7 mouse cellular contexts compared by ENCODE assay signal in the genomic region with DNA sequence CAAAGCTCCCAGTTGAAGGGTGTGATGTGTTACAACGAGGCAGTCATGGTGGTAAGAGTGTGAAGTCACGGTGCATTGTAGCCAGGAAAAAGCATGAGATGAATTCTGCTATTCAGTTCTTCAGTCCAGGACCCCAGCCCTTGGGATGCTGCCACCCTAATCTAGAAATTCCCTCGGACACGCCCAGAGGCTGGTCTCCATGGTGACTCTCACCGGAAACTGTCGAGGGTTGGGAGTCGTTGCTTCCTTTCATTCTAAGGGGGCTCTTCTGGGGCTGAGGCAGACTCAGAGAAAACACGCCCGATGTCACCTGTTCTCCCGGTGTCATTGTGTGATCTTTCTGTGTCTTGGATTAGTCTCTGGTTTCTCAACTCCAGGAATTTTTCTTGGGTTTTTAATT. TPM values are rescaled to one million over a fixed set of nuclear protein-coding genes. Genes with fewer than 3 reads are reported as not detected.
DNase-seq lines count a peak whose midpoint lies in the region; ATAC-seq and TF ChIP-seq lines count a peak whose summit lies in the region.

No protein-coding gene starts in this region.

- WGBS in hindbrain, embryonic 10.5 days: 7% methylated on average over 10 of the region's 10 CpGs
- WGBS in midbrain, embryonic 12.5 days: 7% methylated on average over 10 of the region's 10 CpGs

- H3K27me3 ChIP-seq in E14TG2a.4 (ENCODE audit: insufficient read depth, low read length): no peaks in the 10 kb centered on the region
- H3K27me3 ChIP-seq in hindbrain, embryonic 10.5 days (ENCODE audit: insufficient read depth, poor library complexity, severe bottlenecking): no peaks in the 10 kb centered on the region
- H3K27me3 ChIP-seq in midbrain, embryonic 12.5 days: no peaks in the 10 kb centered on the region

- peak overlapping the region; percentile 83 for H3K27ac ChIP-seq in hindbrain, embryonic 10.5 days
- H3K27ac ChIP-seq in midbrain, embryonic 12.5 days (replicated peaks): peak overlapping the region; percentile 77

- H3K4me2 ChIP-seq in midbrain, embryonic 12.5 days (replicated peaks): peak overlapping the region; percentile 39

- peak; percentile 95 for DNase-seq in R1 (ENCODE audit: low read depth, low spot score)
- peak; percentile 58 for DNase-seq in hindbrain, embryonic 10.5 days (ENCODE audit: low spot score)
- DNase-seq in layer of hippocampus, adult 11-12 months (ENCODE audit: low spot score): no peak
- DNase-seq in layer of hippocampus, postnatal 14 days (ENCODE audit: low spot score in 2 of 2): no peak

- peaks cover 25% of the 10 kb centered on the region for H3K36me3 ChIP-seq in E14TG2a.4 (ENCODE audit: insufficient read depth, low read length)
- H3K36me3 ChIP-seq in hindbrain, embryonic 10.5 days: peaks cover 26% of the 10 kb centered on the region
- 0 out of 2 replicates have a peak, but pooled peaks cover under 1% of the 10 kb centered on the region for H3K36me3 ChIP-seq in midbrain, embryonic 12.5 days

- H3K9me3 ChIP-seq in E14TG2a.4 (ENCODE audit: low read length): no peaks in the 10 kb centered on the region
- peaks cover 5% of the 10 kb centered on the region; the same call in 1 of the 2 replicates for H3K9me3 ChIP-seq in hindbrain, embryonic 10.5 days
- 0 out of 2 replicates have a peak, but pooled peaks cover 3% of the 10 kb centered on the region for H3K9me3 ChIP-seq in midbrain, embryonic 12.5 days

- H3K4me3 ChIP-seq in E14TG2a.4 (replicated peaks; ENCODE audit: low read length): peak overlapping the region; percentile 81
- peak overlapping the region; percentile 26 for H3K4me3 ChIP-seq in hindbrain, embryonic 10.5 days
- H3K4me3 ChIP-seq in midbrain, embryonic 12.5 days: no peak overlapping the region

- no peak for ATAC-seq in midbrain, embryonic 12.5 days (ENCODE audit: low FRiP score, low read depth)
- no peak for ATAC-seq in erythroblast, adult 5-6 weeks (replicated peaks; ENCODE audit: low FRiP score, poor library complexity, severe bottlenecking)

- no peak for TF ChIP-seq CTCF in E14TG2a.4 (conservative IDR thresholded peaks at IDR 0.05; ENCODE audit: low read length)

- 0 out of 2 replicates have a peak overlapping the region, but pooled peaks have one; percentile 4 for H3K9ac ChIP-seq in midbrain, embryonic 12.5 days (replicated peaks)

- H3K4me1 ChIP-seq in E14TG2a.4 (replicated peaks; ENCODE audit: low read depth, low read length): peaks cover 96% of the 10 kb centered on the region
- peaks cover 79% of the 10 kb centered on the region for H3K4me1 ChIP-seq in hindbrain, embryonic 10.5 days (replicated peaks)
- H3K4me1 ChIP-seq in midbrain, embryonic 12.5 days: peaks cover 65% of the 10 kb centered on the region

RNA-seq across cellular contexts. Expression of gene Prrc2b, which starts 15.7 kb away (rescaled TPM):
- 55.6 and 68.9 TPM in 2 replicates for polyA plus RNA-seq in hindbrain, embryonic 10.5 days (2016; fragmentation: Nextera tagmentation; extraction: Ambion mirVana)
- 99.1 and 121 TPM in 2 replicates for polyA plus RNA-seq in midbrain, embryonic 12.5 days (2016; fragmentation: Nextera tagmentation; extraction: Ambion mirVana)
- 12.3 and 13.0 TPM in 2 replicates for total RNA-seq in erythroblast, adult 5-6 weeks (2015; ENCODE audit: low replicate concordance)
- total RNA-seq in erythroblast, adult 5-6 weeks (2017; ENCODE audit: low replicate concordance): 10.8 and 13.7 TPM in 2 replicates
- 100 to 1,000 TPM; 253 to 268 TPM for total RNA-seq in layer of hippocampus, postnatal 14 days (2021)

Comparison
In these comparisons a context has a peak if more than half of its experiments do, and no peak if none do; other contexts are left out.
1. DNase-seq: peak in R1 (single experiment) and hindbrain, embryonic 10.5 days (single experiment); none in layer of hippocampus, adult 11-12 months (single experiment) and layer of hippocampus, postnatal 14 days (0 of 2).
2. RNA of gene Prrc2b, which starts 15.7 kb away (total RNA-seq): 253 to 268 TPM in layer of hippocampus, postnatal 14 days; 10.8 to 13.7 TPM in erythroblast, adult 5-6 weeks; every median in the first group is over 10 times any median in the second.